Comparison of ENCODE assay signal across 9 mouse cellular contexts in genomic region chr12:113858893-113859292, GRCm38 (mm10).
A peak's percentile ranks its signal among the peaks of the same experiment; 100 is the strongest.
DNase-seq lines count a peak whose midpoint lies in the region; ATAC-seq and TF ChIP-seq lines count a peak whose summit lies in the region.
"Had no signal": no experiment of that assay in that cellular context is flagged by ENCODE, and none has a peak within 500 bp of the region (broad histone marks: within the 10 kb centered on the region; RNA-seq: fewer than 3 reads in every experiment).

No protein-coding gene starts in this region.

- DNase-seq in cerebellum, adult 18-20 months: peak; percentile 13 to 17
- peak in 1 of 2 experiments; percentile 15 for DNase-seq in left cerebral cortex, adult 2 months (ENCODE audit: extremely low spot score in 1 of 2, low spot score in 2 of 2)
- no peak for DNase-seq in left cerebral cortex, adult 11 months (ENCODE audit: low spot score)
- no peak for DNase-seq in Patski (ENCODE audit: low read depth, low spot score)
- DNase-seq in embryonic facial prominence, embryonic 10.5 days (ENCODE audit: low spot score): peak; percentile 13
- DNase-seq in right cerebral cortex, postnatal 4 days: peak; percentile 6

- peaks cover 44% of the 10 kb centered on the region for H3K9me3 ChIP-seq in embryonic facial prominence, embryonic 10.5 days
- H3K9me3 ChIP-seq: limb, embryonic 15.5 days had no signal

- no peak overlapping the region for H3K27ac ChIP-seq in left cerebral cortex, adult 2 months
- no peak overlapping the region for H3K27ac ChIP-seq in embryonic facial prominence, embryonic 10.5 days (replicated peaks)
- H3K27ac ChIP-seq: limb, embryonic 15.5 days had no signal

- peak; percentile 40 for TF ChIP-seq CTCF in left cerebral cortex, adult 2 months (IDR thresholded peaks at IDR 0.05)
- TF ChIP-seq CTCF in Patski (IDR thresholded peaks at IDR 0.05): peak; percentile 55

- H3K27me3 ChIP-seq in Patski: no peaks in the 10 kb centered on the region
- H3K27me3 ChIP-seq in embryonic facial prominence, embryonic 10.5 days (replicated peaks; ENCODE audit: low read depth, poor library complexity, severe bottlenecking): no peaks in the 10 kb centered on the region
- H3K27me3 ChIP-seq: limb, embryonic 15.5 days had no signal

- CTCF ChIA-PET in Patski (lab: Charles Lee): no interaction called here

- no peak for ATAC-seq in cerebellum, adult (ENCODE audit: insufficient number of reproducible peaks, low FRiP score, low TSS enrichment)
- ATAC-seq in Patski: no peak
- no peak for ATAC-seq in inflammation-experienced regulatory T-cells, adult 6 months

- no peak overlapping the region for H3K4me3 ChIP-seq in left cerebral cortex, adult 2 months
- no peak overlapping the region for H3K4me3 ChIP-seq in embryonic facial prominence, embryonic 10.5 days
- H3K4me3 ChIP-seq: limb, embryonic 15.5 days had no signal

- POLR2A ChIA-PET in Patski (lab: Charles Lee): no interaction called here

- in situ Hi-C loops in Patski (cut with MboI; ENCODE audit: low pct_unique_long_range_greater_than_20kb): no loop called here

- no peaks in the 10 kb centered on the region for H3K36me3 ChIP-seq in embryonic facial prominence, embryonic 10.5 days (replicated peaks)
- H3K36me3 ChIP-seq: limb, embryonic 15.5 days had no signal

- WGBS in embryonic facial prominence, embryonic 10.5 days: 50% methylated on average over 4 of the region's 4 CpGs

- no peaks in the 10 kb centered on the region for H3K4me1 ChIP-seq in embryonic facial prominence, embryonic 10.5 days
- H3K4me1 ChIP-seq: limb, embryonic 15.5 days had no signal

- intact Hi-C loops in left cerebral cortex, adult 2 months (cut with DNase I): loop anchor here (5.0 kb wide), 1 partner anchor 642 kb away; no protein-coding TSS in a partner anchor

Comparison
In these comparisons a context has a peak if more than half of its experiments do, and no peak if none do; other contexts are left out.
1. DNase-seq: peak in cerebellum, adult 18-20 months (2 of 2), embryonic facial prominence, embryonic 10.5 days (single experiment) and right cerebral cortex, postnatal 4 days (single experiment); none in left cerebral cortex, adult 11 months (single experiment) and Patski (single experiment).